Mouse (Mus musculus) ovary, adult 18-20 months (tissue): Measurements from ENCODE around the gene Smarcd3.

Experiments used
- DNase-seq: peaks from one replicate; pipeline ENCODE4 v3.0.0; 2022; ENCODE audit warnings: low spot score, mixed read lengths

Gene Smarcd3

GRCm38 (mm10) chr5:24620116-24620515 is 4.1 kb downstream of the Smarcd3 start:
- DNase-seq: no peak

- DNase-seq: no peak
Observed at GRCm38 (mm10) chr5:24618921-24619320, 5.3 kb downstream of the Smarcd3 start.

- no peak for DNase-seq
Observed at GRCm38 (mm10) chr5:24615097-24615496, 9.1 kb downstream of the Smarcd3 start.

- DNase-seq: no peak
Observed at GRCm38 (mm10) chr5:24612302-24612649, 11.9 kb downstream of the Smarcd3 start.

- DNase-seq: no peak
Observed at GRCm38 (mm10) chr5:24611366-24612301, 12.6 kb downstream of the Smarcd3 start.

- DNase-seq: no peak
Observed at GRCm38 (mm10) chr5:24609388-24609787, 14.8 kb downstream of the Smarcd3 start.

GRCm38 (mm10) chr5:24605980-24606665 is 18.1 kb downstream of the Smarcd3 start:
- DNase-seq: no peak

GRCm38 (mm10) chr5:24605321-24605979 is 18.8 kb downstream of the Smarcd3 start:
- no peak for DNase-seq

GRCm38 (mm10) chr5:24604656-24605100 is 19.5 kb downstream of the Smarcd3 start:
- DNase-seq: peak; percentile 90

- no peak for DNase-seq
Observed at GRCm38 (mm10) chr5:24604080-24604655, 20.0 kb downstream of the Smarcd3 start.

GRCm38 (mm10) chr5:24603431-24604010 is 20.7 kb downstream of the Smarcd3 start:
- DNase-seq: no peak

GRCm38 (mm10) chr5:24602751-24603343 is 21.4 kb downstream of the Smarcd3 start:
- peak; percentile 90 for DNase-seq

- DNase-seq: peak; percentile 66
Observed at GRCm38 (mm10) chr5:24601911-24602750, 22.1 kb downstream of the Smarcd3 start.

- no peak for DNase-seq
Observed at GRCm38 (mm10) chr5:24601071-24601835, 23.0 kb downstream of the Smarcd3 start.

GRCm38 (mm10) chr5:24600236-24600635 is 24.0 kb downstream of the Smarcd3 start:
- no peak for DNase-seq

GRCm38 (mm10) chr5:24599137-24599536 is 25.1 kb downstream of the Smarcd3 start:
- no peak for DNase-seq

- peak; percentile 19 for DNase-seq
Observed at GRCm38 (mm10) chr5:24598570-24599006, 25.6 kb downstream of the Smarcd3 start.

- DNase-seq: no peak
Observed at GRCm38 (mm10) chr5:24597901-24598569, 26.2 kb downstream of the Smarcd3 start.

- DNase-seq: no peak
Observed at GRCm38 (mm10) chr5:24597221-24597728, 26.9 kb downstream of the Smarcd3 start.
